Mouse (Mus musculus): ENCODE data around the gene Nacad. TPM values are rescaled to one million over a fixed set of nuclear protein-coding genes. Genes with fewer than 3 reads are reported as not detected.
"Not testable (repeated sequence)": the region's sequence is repeated elsewhere in the genome, so short reads cannot be mapped to it uniquely, and the experiment has no call there.

Nacad gene
- 56.3 and 63.2 TPM in 2 replicates for polyA plus RNA-seq (2016; fragmentation: Nextera tagmentation; extraction: Ambion mirVana)

GRCm38 (mm10) chr11:6605491-6606399 is at the start of gene Nacad:
Gene Nacad, minus strand, starts transcription at chr11:6606053.
- Histone ChIP-seq H3K36me3 (replicated peaks) (peaks cover 26% of the 10 kb centered on the region), H3K27me3 (peaks cover 23% of the 10 kb centered on the region), H3K4me1 (peaks cover 56% of the 10 kb centered on the region), H3K9ac (peak within 1 kb of the TSS; percentile 69), H3K4me3 (replicated peaks) (peak within 1 kb of the TSS; percentile 56), H3K4me2 (peak within 1 kb of the TSS; percentile 78), H3K9me3 (no peaks in the 10 kb centered on the region), H3K27ac (peak within 1 kb of the TSS; percentile 93)
- ATAC-seq (ENCODE audit: low FRiP score): peak; percentile 91
- WGBS: 4% methylated on average over 26 of the region's 41 CpGs

GRCm38 (mm10) chr11:6654903-6655302 is 49.0 kb upstream of the Nacad start:
- H3K27me3 ChIP-seq: peaks cover 15% of the 10 kb centered on the region
- H3K4me1 ChIP-seq: peaks cover 9% of the 10 kb centered on the region
- peak; percentile 74 for ATAC-seq (ENCODE audit: low FRiP score)
- no peaks in the 10 kb centered on the region for H3K9me3 ChIP-seq
- no peak overlapping the region for H3K4me2 ChIP-seq
- no peaks in the 10 kb centered on the region for H3K36me3 ChIP-seq (replicated peaks)
- no peak overlapping the region for H3K4me3 ChIP-seq (replicated peaks)
- 0% methylated on average over 2 of the region's 2 CpGs for WGBS
- no peak overlapping the region for H3K9ac ChIP-seq
- H3K27ac ChIP-seq: no peak overlapping the region

GRCm38 (mm10) chr11:6652978-6653377 is 47.1 kb upstream of the Nacad start:
- WGBS: 82% methylated on average over 3 of the region's 3 CpGs
- not testable (repeated sequence) for H3K9me3 ChIP-seq; H3K9ac ChIP-seq; H3K27me3 ChIP-seq; H3K4me2 ChIP-seq; H3K4me1 ChIP-seq; ATAC-seq (ENCODE audit: low FRiP score); H3K27ac ChIP-seq; H3K36me3 ChIP-seq (replicated peaks); H3K4me3 ChIP-seq (replicated peaks)

- H3K9me3 ChIP-seq: no peaks in the 10 kb centered on the region
- H3K36me3 ChIP-seq (replicated peaks): no peaks in the 10 kb centered on the region
- WGBS: 65% methylated on average over 7 of the region's 7 CpGs
- H3K4me2 ChIP-seq: no peak overlapping the region
- no peak overlapping the region for H3K27ac ChIP-seq
- no peak for ATAC-seq (ENCODE audit: low FRiP score)
- H3K4me3 ChIP-seq (replicated peaks): no peak overlapping the region
- peaks cover under 1% of the 10 kb centered on the region; the same call in 1 of the 2 replicates for H3K27me3 ChIP-seq
- H3K4me1 ChIP-seq: no peaks in the 10 kb centered on the region
- H3K9ac ChIP-seq: no peak overlapping the region
Observed at GRCm38 (mm10) chr11:6650519-6650918, 44.7 kb upstream of the Nacad start.

- ATAC-seq (ENCODE audit: low FRiP score): no peak
- WGBS: 61% methylated on average over 9 of the region's 9 CpGs
Observed at GRCm38 (mm10) chr11:6647831-6648724, 42.2 kb upstream of the Nacad start.

GRCm38 (mm10) chr11:6644566-6644965 is 38.7 kb upstream of the Nacad start:
- H3K27me3 ChIP-seq: no peaks in the 10 kb centered on the region
- H3K4me3 ChIP-seq (replicated peaks): no peak overlapping the region
- no peak for ATAC-seq (ENCODE audit: low FRiP score)
- H3K27ac ChIP-seq: no peak overlapping the region
- H3K4me2 ChIP-seq: no peak overlapping the region
- H3K36me3 ChIP-seq (replicated peaks): no peaks in the 10 kb centered on the region
- H3K9me3 ChIP-seq: no peaks in the 10 kb centered on the region
- no peaks in the 10 kb centered on the region for H3K4me1 ChIP-seq
- 71% methylated on average over 6 of the region's 6 CpGs for WGBS
- no peak overlapping the region for H3K9ac ChIP-seq

More at GRCm38 (mm10) chr11:6647831-6648724, 42.2 kb upstream of the Nacad start:
- no peaks in the 10 kb centered on the region for H3K4me1 ChIP-seq
- H3K36me3 ChIP-seq (replicated peaks): no peaks in the 10 kb centered on the region
- H3K9ac ChIP-seq: no peak overlapping the region
- H3K4me3 ChIP-seq (replicated peaks): no peak overlapping the region
- no peak overlapping the region for H3K27ac ChIP-seq
- no peaks in the 10 kb centered on the region for H3K27me3 ChIP-seq
- H3K4me2 ChIP-seq: no peak overlapping the region
- H3K9me3 ChIP-seq: no peaks in the 10 kb centered on the region

GRCm38 (mm10) chr11:6639072-6639471 is 33.2 kb upstream of the Nacad start:
- no peak overlapping the region for H3K9ac ChIP-seq
- no peaks in the 10 kb centered on the region for H3K9me3 ChIP-seq
- H3K27ac ChIP-seq: no peak overlapping the region
- ATAC-seq (ENCODE audit: low FRiP score): no peak
- WGBS: 77% methylated on average over 6 of the region's 6 CpGs
- H3K4me2 ChIP-seq: no peak overlapping the region
- no peaks in the 10 kb centered on the region for H3K36me3 ChIP-seq (replicated peaks)
- no peaks in the 10 kb centered on the region for H3K27me3 ChIP-seq
- H3K4me1 ChIP-seq: no peaks in the 10 kb centered on the region
- no peak overlapping the region for H3K4me3 ChIP-seq (replicated peaks)

GRCm38 (mm10) chr11:6638537-6638936 is 32.7 kb upstream of the Nacad start, which contains the start of gene Wap:
Gene Wap, minus strand, starts transcription at chr11:6638637.
- no peak for ATAC-seq (ENCODE audit: low FRiP score)
- Histone ChIP-seq H3K4me2 (no peak within 1 kb of the TSS), H3K27me3 (no peaks in the 10 kb centered on the region), H3K4me3 (replicated peaks) (no peak within 1 kb of the TSS), H3K9ac (no peak within 1 kb of the TSS), H3K4me1 (no peaks in the 10 kb centered on the region), H3K27ac (no peak within 1 kb of the TSS), H3K36me3 (replicated peaks) (no peaks in the 10 kb centered on the region), H3K9me3 (no peaks in the 10 kb centered on the region)
- 93% methylated on average over 4 of the region's 4 CpGs for WGBS

GRCm38 (mm10) chr11:6636150-6636549 is 30.3 kb upstream of the Nacad start:
- Histone ChIP-seq H3K4me2 (no peak overlapping the region), H3K4me3 (replicated peaks) (no peak overlapping the region), H3K4me1 (no peaks in the 10 kb centered on the region), H3K36me3 (replicated peaks) (no peaks in the 10 kb centered on the region), H3K9ac (no peak overlapping the region), H3K9me3 (no peaks in the 10 kb centered on the region), H3K27ac (no peak overlapping the region), H3K27me3 (no peaks in the 10 kb centered on the region)
- WGBS: 77% methylated on average over 8 of the region's 8 CpGs
- ATAC-seq (ENCODE audit: low FRiP score): no peak

- Histone ChIP-seq H3K4me3 (replicated peaks) (no peak overlapping the region), H3K36me3 (replicated peaks) (no peaks in the 10 kb centered on the region), H3K4me1 (peaks cover 13% of the 10 kb centered on the region), H3K4me2 (no peak overlapping the region), H3K9ac (no peak overlapping the region), H3K9me3 (no peaks in the 10 kb centered on the region), H3K27me3 (no peaks in the 10 kb centered on the region), H3K27ac (no peak overlapping the region)
- ATAC-seq (ENCODE audit: low FRiP score): no peak
Observed at GRCm38 (mm10) chr11:6629655-6630054, 23.8 kb upstream of the Nacad start.

GRCm38 (mm10) chr11:6628568-6628967 is 22.7 kb upstream of the Nacad start:
- no peak for ATAC-seq (ENCODE audit: low FRiP score)
- H3K4me2 ChIP-seq: no peak overlapping the region
- H3K36me3 ChIP-seq (replicated peaks): peaks cover 10% of the 10 kb centered on the region
- H3K27ac ChIP-seq: no peak overlapping the region
- no peak overlapping the region for H3K4me3 ChIP-seq (replicated peaks)
- no peak overlapping the region for H3K9ac ChIP-seq
- H3K4me1 ChIP-seq: peaks cover 24% of the 10 kb centered on the region
- WGBS: 20% methylated on average over 4 of the region's 4 CpGs
- H3K9me3 ChIP-seq: no peaks in the 10 kb centered on the region
- no peaks in the 10 kb centered on the region for H3K27me3 ChIP-seq

GRCm38 (mm10) chr11:6627731-6628130 is 21.9 kb upstream of the Nacad start:
- Histone ChIP-seq H3K27me3 (no peaks in the 10 kb centered on the region), H3K9me3 (no peaks in the 10 kb centered on the region), H3K27ac (no peak overlapping the region), H3K4me2 (no peak overlapping the region), H3K4me3 (replicated peaks) (no peak overlapping the region), H3K9ac (no peak overlapping the region), H3K4me1 (peaks cover 30% of the 10 kb centered on the region), H3K36me3 (replicated peaks) (peaks cover 18% of the 10 kb centered on the region)
- whole genome bisulfite sequencing: 94% methylated on average over 4 of the region's 4 CpGs
- no peak for ATAC-seq (ENCODE audit: low FRiP score)
